Mouse (Mus musculus) megakaryocyte, embryonic 14.5 days (primary cell): ENCODE measurements around the gene Dot1l.

Source experiments
- FLI1 ChIP-seq: IDR thresholded peaks from 2 replicates; pipeline ENCODE4 v1.6.1; 2012; ENCODE audit warnings: low read length, inconsistent platforms, mixed read lengths
- GATA1 ChIP-seq: IDR thresholded peaks from 3 replicates; pipeline ENCODE4 v1.6.1; 2012; ENCODE audit warnings: mixed read lengths, low read length, inconsistent platforms, borderline replicate concordance

- TF ChIP-seq GATA1 (no peak), FLI1 (no peak)
These were observed 69.0 kb downstream of the Dot1l start for GRCm38 (mm10) chr10:80823847-80824643.
